Mouse (Mus musculus) retina, postnatal 7 days (tissue): ENCODE results near the gene Ceacam1.
"Not testable (repeated sequence)": the region's sequence is repeated elsewhere in the genome, so short reads cannot be mapped to it uniquely, and the experiment has no call there.

Source experiments
- DNase-seq: peaks from one replicate; pipeline ENCODE4 v3.0.0-alpha.2; 2012; ENCODE audit warnings: low read depth, low spot score

Gene Ceacam1

GRCm38 (mm10) chr7:25477091-25477751 is at the start of gene Ceacam1:
Gene Ceacam1 (minus strand): TSS chr7:25477603.
- peak; percentile 19 for DNase-seq

- not testable (repeated sequence) for DNase-seq
These were observed 38.8 kb upstream of the Ceacam1 start for GRCm38 (mm10) chr7:25516070-25516777.

DNA sequence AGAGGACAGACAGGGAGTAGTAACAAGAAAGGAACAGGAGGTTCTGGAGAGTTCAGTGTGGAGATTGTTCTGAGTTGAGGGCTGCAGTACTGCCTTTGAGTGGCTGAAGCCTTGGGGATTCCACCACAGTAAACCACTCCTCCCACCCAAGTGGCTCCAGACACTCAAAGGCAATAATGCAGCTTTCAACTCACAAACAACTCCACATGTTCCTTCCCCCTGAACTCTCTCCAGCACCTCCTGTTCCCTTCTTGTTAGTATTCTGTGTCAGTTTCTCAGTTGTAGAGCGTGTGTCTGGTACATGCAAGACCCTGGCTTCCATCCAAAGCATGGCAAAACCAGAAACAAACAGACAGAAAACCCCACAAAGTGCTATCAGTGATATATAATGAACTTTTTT is 38.3 kb upstream of the Ceacam1 start:
- DNase-seq: not testable (repeated sequence)

- DNase-seq: no peak
These were observed 32.5 kb upstream of the Ceacam1 start for GRCm38 (mm10) chr7:25509925-25510324.

DNA sequence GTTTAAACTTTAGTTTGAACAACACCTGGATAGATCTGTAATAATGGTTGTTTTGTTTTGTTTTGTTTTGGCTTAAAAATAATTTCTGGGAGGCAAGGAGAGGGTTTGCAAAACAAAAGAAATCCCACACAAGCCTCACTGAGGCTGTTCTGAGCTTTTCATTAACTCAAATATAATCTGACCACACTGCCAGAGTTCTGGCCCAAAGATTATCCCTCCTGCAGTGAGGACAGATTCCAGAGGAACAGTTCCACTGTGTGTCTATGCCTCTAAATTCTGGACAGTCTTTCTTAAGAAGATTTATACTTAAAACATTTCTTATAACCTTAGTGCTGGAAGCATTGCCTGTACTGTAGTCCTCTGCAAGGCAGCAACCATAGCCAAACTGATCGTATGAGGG is 17.2 kb upstream of the Ceacam1 start:
- no peak for DNase-seq

DNA sequence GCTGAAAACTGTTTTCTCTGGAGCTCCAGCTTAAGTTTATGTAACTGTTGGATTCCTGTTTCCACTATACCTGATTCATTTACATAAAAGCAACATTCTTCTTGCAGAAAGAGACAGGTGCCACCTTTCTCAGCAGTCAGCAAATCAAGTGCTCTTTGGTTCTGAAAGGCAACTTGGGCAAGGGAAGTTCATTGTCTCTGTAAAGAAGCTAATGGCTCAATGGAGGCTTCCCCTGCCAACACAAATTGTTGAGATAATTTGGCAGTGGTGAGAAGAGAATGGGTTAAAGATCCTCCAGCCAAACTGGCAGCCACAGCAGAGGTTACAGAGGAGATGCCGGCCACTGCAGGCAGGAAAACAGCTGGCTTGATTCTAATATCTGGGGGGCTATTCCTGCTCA is 13.3 kb upstream of the Ceacam1 start:
- DNase-seq: not testable (repeated sequence)

DNA sequence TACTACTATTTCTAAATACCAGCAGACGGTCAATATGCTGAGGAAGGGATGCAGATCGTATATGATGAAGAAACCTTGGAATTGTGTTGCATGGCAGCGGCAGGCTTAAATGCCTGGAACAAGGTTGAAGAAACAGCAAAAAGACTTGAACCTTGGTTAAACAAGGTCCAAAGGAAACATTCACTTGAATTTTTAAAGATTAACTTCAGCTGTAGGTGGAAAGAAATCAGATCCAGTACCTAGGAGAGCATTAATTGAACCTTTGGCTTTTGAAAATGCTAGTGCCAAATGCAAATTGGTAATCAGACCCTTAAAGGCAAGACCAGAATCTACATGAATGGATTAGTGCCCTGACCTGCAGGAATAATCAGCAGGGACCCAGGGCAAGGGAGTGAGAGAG is 12.0 kb upstream of the Ceacam1 start:
- not testable (repeated sequence) for DNase-seq

- DNase-seq: no peak
These were observed 8.8 kb upstream of the Ceacam1 start for GRCm38 (mm10) chr7:25486186-25486585.

DNA sequence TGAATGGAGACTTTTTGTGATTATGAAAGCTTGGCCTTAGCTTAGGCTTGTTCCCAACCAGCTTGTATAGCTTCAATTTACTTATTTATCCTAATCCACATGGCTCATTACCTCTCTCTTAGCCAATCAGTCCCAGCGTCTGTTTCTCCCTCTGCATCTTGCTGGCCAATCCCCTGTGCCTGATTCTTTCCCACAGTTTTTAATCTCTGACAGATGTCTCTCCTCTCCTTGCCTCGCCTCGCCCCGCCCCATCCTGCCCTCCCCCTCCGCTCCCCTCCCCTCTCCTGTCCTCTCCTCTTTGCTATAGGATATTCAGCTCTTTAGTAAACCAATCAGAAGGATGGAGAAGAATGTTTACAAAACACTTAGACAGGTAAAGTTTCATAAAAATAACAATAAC is 7.7 kb upstream of the Ceacam1 start:
- peak; percentile 19 for DNase-seq

DNA sequence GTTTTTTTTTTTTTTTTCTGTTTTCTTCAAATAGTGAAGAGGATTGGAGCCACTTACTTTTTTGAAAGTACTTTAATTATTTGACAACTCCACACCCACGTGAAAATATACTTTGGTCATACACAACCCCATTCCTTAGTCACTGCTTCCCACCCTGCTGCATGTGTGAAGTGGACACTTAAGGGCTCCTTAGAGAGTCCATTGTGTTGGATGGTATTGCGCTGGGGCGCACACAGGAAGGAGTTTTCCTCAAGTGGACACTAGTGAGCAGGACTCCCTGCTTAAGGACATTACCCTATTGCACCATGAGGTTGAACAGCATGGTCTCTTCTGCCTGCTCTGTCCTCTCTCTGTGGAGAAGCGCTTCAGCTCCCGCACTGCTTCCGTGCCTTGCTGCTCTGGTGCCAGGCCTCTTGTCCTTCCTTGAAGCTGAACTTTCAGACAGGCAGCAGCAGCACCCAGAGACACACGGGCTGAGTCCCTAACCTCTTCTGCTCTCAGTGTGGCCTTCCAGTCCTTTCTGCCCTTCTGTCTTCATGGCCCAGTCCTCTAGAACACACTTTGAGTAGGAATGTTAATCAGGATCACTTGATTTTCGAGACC is 5.8 kb upstream of the Ceacam1 start:
- DNase-seq: no peak

GRCm38 (mm10) chr7:25480791-25481190 is 3.4 kb upstream of the Ceacam1 start:
- DNase-seq: not testable (repeated sequence)

DNA sequence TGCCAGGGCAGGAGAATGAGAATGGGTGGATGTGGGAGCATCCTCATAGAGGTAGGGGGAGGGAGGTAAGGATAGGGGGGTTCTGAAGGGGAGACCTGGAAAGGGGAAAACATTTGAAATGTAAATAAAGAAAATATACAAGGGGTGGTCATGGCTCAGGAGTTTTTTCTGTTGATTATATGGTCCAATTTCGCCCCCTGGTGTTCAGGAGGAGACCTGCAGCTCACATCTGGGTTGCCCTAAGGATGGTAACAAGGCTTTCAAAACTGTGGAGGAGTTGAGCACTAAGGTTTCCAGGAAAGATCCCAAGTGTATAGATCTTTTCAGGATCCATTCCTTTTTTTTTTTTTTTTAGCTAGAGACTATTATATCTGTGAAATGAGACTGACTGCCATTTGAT is 2.0 kb upstream of the Ceacam1 start:
- DNase-seq: no peak

DNA sequence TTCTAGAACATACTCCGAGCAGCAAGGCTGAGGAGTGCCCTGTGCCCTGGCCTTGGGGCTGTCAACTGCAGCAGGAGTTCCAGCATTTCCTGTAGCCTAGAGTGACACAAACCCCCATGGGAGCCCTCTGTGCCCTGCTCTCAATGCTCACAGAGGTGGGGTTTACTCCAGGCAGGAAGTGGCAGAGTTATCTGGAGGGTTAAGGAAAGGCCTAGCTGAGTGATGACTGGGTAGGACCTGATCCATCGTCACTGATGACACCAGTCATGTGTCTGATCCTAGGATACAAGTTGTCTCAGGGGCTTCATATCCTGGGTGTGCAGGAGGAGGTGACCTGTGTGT is 320 bp upstream of the Ceacam1 start:
- not testable (repeated sequence) for DNase-seq

GRCm38 (mm10) chr7:25471821-25472220 is 5.6 kb downstream of the Ceacam1 start:
- not testable (repeated sequence) for DNase-seq

DNA sequence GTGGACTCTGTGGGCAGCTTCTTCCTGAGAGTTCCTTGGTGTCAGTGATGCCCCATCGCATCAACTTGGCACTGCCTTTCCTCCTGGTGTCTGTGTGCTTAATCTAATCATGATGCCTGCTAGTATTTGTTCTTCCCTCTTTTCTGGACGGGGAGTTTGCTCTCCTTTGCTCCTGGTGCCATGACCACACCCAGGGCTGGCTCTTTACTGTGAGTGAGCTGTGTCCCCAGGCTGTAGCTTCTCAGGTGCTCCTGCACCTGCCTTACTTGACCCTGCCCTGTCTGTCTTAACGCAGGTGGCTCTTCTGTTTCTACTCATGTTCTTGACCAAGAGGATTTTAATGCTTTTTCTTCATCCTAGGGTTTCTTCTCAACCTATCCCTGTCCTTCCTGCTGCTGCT is 11.8 kb downstream of the Ceacam1 start:
- DNase-seq: not testable (repeated sequence)

DNA sequence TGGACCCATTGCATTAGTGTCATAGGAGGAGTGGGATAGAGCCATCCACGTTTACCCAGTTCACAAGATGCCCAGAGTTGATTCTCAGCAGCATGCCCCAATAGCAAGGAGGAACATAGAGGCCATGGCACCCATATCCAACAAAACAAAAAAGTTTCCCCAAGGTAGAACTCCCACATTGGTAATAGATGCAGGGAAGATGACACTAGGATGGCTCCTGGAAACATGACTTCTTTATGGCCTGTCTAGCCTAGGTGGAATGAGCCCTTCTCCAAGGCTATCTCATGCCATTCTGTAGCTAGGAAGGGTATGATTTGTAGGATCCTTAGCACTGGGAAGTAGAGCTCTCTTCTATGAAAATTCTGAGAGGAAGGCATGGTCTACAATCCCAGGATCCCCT is 12.4 kb downstream of the Ceacam1 start:
- no peak for DNase-seq

- not testable (repeated sequence) for DNase-seq
These were observed 15.4 kb downstream of the Ceacam1 start for GRCm38 (mm10) chr7:25462033-25462337.

- not testable (repeated sequence) for DNase-seq
These were observed 15.9 kb downstream of the Ceacam1 start for GRCm38 (mm10) chr7:25461336-25462032.

GRCm38 (mm10) chr7:25452103-25452502 is 25.3 kb downstream of the Ceacam1 start:
- no peak for DNase-seq

GRCm38 (mm10) chr7:25449913-25450890 is 27.2 kb downstream of the Ceacam1 start:
- DNase-seq: no peak

- no peak for DNase-seq
These were observed 36.6 kb downstream of the Ceacam1 start for GRCm38 (mm10) chr7:25440816-25441153.
